Mouse (Mus musculus) cerebellum, postnatal 14 days (tissue): Measurements from ENCODE around the gene Gbp7.
A peak's percentile ranks its signal among the peaks of the same experiment; 100 is the strongest.

Source experiments
- DNase-seq, 2 experiments: peaks; one replicate each; pipeline ENCODE4 v3.0.0; 2021; ENCODE audit warnings: mixed read lengths in 2 of 2

The Gbp7 gene

GRCm38 (mm10) chr3:142530087-142530953, at the start of gene Gbp7:
Gene Gbp7, plus strand, starts transcription at chr3:142530342.
- DNase-seq, result peak; percentile 19 to 33

GRCm38 (mm10) chr3:142490465-142490864, 39.7 kb upstream of the Gbp7 start:
- DNase-seq, result peak; percentile 89 to 90

- DNase-seq, result peak; percentile 37 to 42
Measured at GRCm38 (mm10) chr3:142493536-142494061, 36.5 kb upstream of the Gbp7 start, which contains the start of gene Gbp5. Gene Gbp5, plus strand, starts transcription at chr3:142493978.

GRCm38 (mm10) chr3:142495146-142495655, 34.9 kb upstream of the Gbp7 start:
- DNase-seq, result no peak

GRCm38 (mm10) chr3:142496113-142497101, 33.7 kb upstream of the Gbp7 start:
- no peak for DNase-seq

- no peak for DNase-seq
Measured at GRCm38 (mm10) chr3:142497123-142497841, 32.9 kb upstream of the Gbp7 start.

GRCm38 (mm10) chr3:142498941-142499340, 31.2 kb upstream of the Gbp7 start:
- DNase-seq, result peak; percentile 77 to 85

GRCm38 (mm10) chr3:142528116-142528515, 2.0 kb upstream of the Gbp7 start:
- DNase-seq, result no peak

GRCm38 (mm10) chr3:142529597-142529996, 545 bp upstream of the Gbp7 start:
- DNase-seq, result no peak

- no peak for DNase-seq
Measured at GRCm38 (mm10) chr3:142531595-142531994, 1.5 kb downstream of the Gbp7 start.

GRCm38 (mm10) chr3:142533185-142533584, 3.0 kb downstream of the Gbp7 start:
- no peak for DNase-seq

GRCm38 (mm10) chr3:142535667-142536066, 5.5 kb downstream of the Gbp7 start:
- DNase-seq, result no peak

GRCm38 (mm10) chr3:142541391-142541790, 11.2 kb downstream of the Gbp7 start:
- DNase-seq, result no peak

GRCm38 (mm10) chr3:142542776-142543175, 12.6 kb downstream of the Gbp7 start:
- DNase-seq, result peak in 1 of 2 experiments; percentile 17

GRCm38 (mm10) chr3:142546690-142547089, 16.5 kb downstream of the Gbp7 start:
- peak in 1 of 2 experiments; percentile 19 for DNase-seq

- no peak for DNase-seq
Measured at GRCm38 (mm10) chr3:142550052-142550676, 20.0 kb downstream of the Gbp7 start.

- no peak for DNase-seq
Measured at GRCm38 (mm10) chr3:142554601-142555000, 24.5 kb downstream of the Gbp7 start.

- peak; percentile 27 to 49 for DNase-seq
Measured at GRCm38 (mm10) chr3:142555623-142556022, 25.5 kb downstream of the Gbp7 start.

- DNase-seq, result no peak
Measured at GRCm38 (mm10) chr3:142559632-142560228, 29.6 kb downstream of the Gbp7 start, which contains the start of gene Gbp3. Gene Gbp3, plus strand, starts transcription at chr3:142560026.

- peak; percentile 91 for DNase-seq
Measured at GRCm38 (mm10) chr3:142560296-142560948, 30.3 kb downstream of the Gbp7 start.
